Mouse (Mus musculus): ENCODE measurements at regions not wholly inside any gene's neighbourhood (a gene's known extent, or its start where the extent isn't known, plus 50 kb on each side); places are given as distances from the start of the nearest gene placed in this dataset.
A peak's percentile ranks its signal among the peaks of the same experiment; 100 is the strongest.

GRCm38 (mm10) chr6:8831204-8831603 lies 52.9 kb upstream of the Ica1 start:
- H3K4me3 ChIP-seq (ENCODE audit: low read depth, low read length): no peak overlapping the region
- 34% methylated on average over 2 of the region's 2 CpGs for WGBS

GRCm38 (mm10) chr6:8832924-8833323 lies 54.6 kb upstream of the Ica1 start:
- no peak overlapping the region for H3K27ac ChIP-seq (ENCODE audit: low read depth, low read length)
- H3K4me3 ChIP-seq (ENCODE audit: low read depth, low read length): no peak overlapping the region
- H3K27me3 ChIP-seq (replicated peaks; ENCODE audit: control insufficient read depth, insufficient read depth, low read length): no peaks in the 10 kb centered on the region
- no peak for TF ChIP-seq CTCF (IDR thresholded peaks at IDR 0.05; ENCODE audit: low read depth)
- no peak overlapping the region for H3K4me2 ChIP-seq (replicated peaks; ENCODE audit: low read depth)
- H3K9ac ChIP-seq (ENCODE audit: low read depth, low read length): no peak overlapping the region
- no peaks in the 10 kb centered on the region for H3K36me3 ChIP-seq (ENCODE audit: control insufficient read depth, insufficient read depth)
- H3K4me1 ChIP-seq (replicated peaks; ENCODE audit: control insufficient read depth, insufficient read depth, low read length): no peaks in the 10 kb centered on the region
- 74% methylated on average over 1 of the region's 1 CpGs for WGBS
- ATAC-seq: no peak
- H3K9me3 ChIP-seq (ENCODE audit: control insufficient read depth): 0 out of 2 replicates have a peak, but pooled peaks cover 5% of the 10 kb centered on the region

More at GRCm38 (mm10) chr6:8831204-8831603, 52.9 kb upstream of the Ica1 start:
- Histone ChIP-seq H3K36me3 (ENCODE audit: control insufficient read depth, insufficient read depth) (no peaks in the 10 kb centered on the region), H3K9me3 (ENCODE audit: control insufficient read depth) (0 out of 2 replicates have a peak, but pooled peaks cover 5% of the 10 kb centered on the region), H3K9ac (ENCODE audit: low read depth, low read length) (no peak overlapping the region), H3K4me2 (replicated peaks; ENCODE audit: low read depth) (no peak overlapping the region), H3K4me1 (replicated peaks; ENCODE audit: control insufficient read depth, insufficient read depth, low read length) (no peaks in the 10 kb centered on the region), H3K27me3 (replicated peaks; ENCODE audit: control insufficient read depth, insufficient read depth, low read length) (no peaks in the 10 kb centered on the region), H3K27ac (ENCODE audit: low read depth, low read length) (no peak overlapping the region)
- TF ChIP-seq CTCF (IDR thresholded peaks at IDR 0.05; ENCODE audit: low read depth): peak; percentile 67
- no peak for ATAC-seq

GRCm38 (mm10) chr6:8853657-8854056 lies 75.4 kb upstream of the Ica1 start:
- ATAC-seq: no peak
- Histone ChIP-seq H3K27me3 (replicated peaks; ENCODE audit: control insufficient read depth, insufficient read depth, low read length) (no peaks in the 10 kb centered on the region), H3K4me3 (ENCODE audit: low read depth, low read length) (no peak overlapping the region), H3K9me3 (ENCODE audit: control insufficient read depth) (no peaks in the 10 kb centered on the region), H3K9ac (ENCODE audit: low read depth, low read length) (no peak overlapping the region), H3K27ac (ENCODE audit: low read depth, low read length) (no peak overlapping the region), H3K4me2 (replicated peaks; ENCODE audit: low read depth) (no peak overlapping the region), H3K36me3 (ENCODE audit: control insufficient read depth, insufficient read depth) (no peaks in the 10 kb centered on the region), H3K4me1 (replicated peaks; ENCODE audit: control insufficient read depth, insufficient read depth, low read length) (no peaks in the 10 kb centered on the region)
- no peak for TF ChIP-seq CTCF (IDR thresholded peaks at IDR 0.05; ENCODE audit: low read depth)
- 87% methylated on average over 5 of the region's 5 CpGs for WGBS

GRCm38 (mm10) chr6:8860581-8860980 lies 82.3 kb upstream of the Ica1 start:
- H3K27ac ChIP-seq (ENCODE audit: low read depth, low read length): no peak overlapping the region
- WGBS: 60% methylated on average over 2 of the region's 2 CpGs
- H3K4me1 ChIP-seq (replicated peaks; ENCODE audit: control insufficient read depth, insufficient read depth, low read length): no peaks in the 10 kb centered on the region
- no peaks in the 10 kb centered on the region for H3K36me3 ChIP-seq (ENCODE audit: control insufficient read depth, insufficient read depth)
- H3K4me3 ChIP-seq (ENCODE audit: low read depth, low read length): no peak overlapping the region
- no peak overlapping the region for H3K9ac ChIP-seq (ENCODE audit: low read depth, low read length)
- H3K9me3 ChIP-seq (ENCODE audit: control insufficient read depth): no peaks in the 10 kb centered on the region
- no peaks in the 10 kb centered on the region for H3K27me3 ChIP-seq (replicated peaks; ENCODE audit: control insufficient read depth, insufficient read depth, low read length)
- ATAC-seq: no peak
- no peak overlapping the region for H3K4me2 ChIP-seq (replicated peaks; ENCODE audit: low read depth)
- no peak for TF ChIP-seq CTCF (IDR thresholded peaks at IDR 0.05; ENCODE audit: low read depth)

- Histone ChIP-seq H3K9ac (ENCODE audit: low read depth, low read length) (no peak overlapping the region), H3K9me3 (ENCODE audit: control insufficient read depth) (no peaks in the 10 kb centered on the region), H3K36me3 (ENCODE audit: control insufficient read depth, insufficient read depth) (no peaks in the 10 kb centered on the region), H3K27ac (ENCODE audit: low read depth, low read length) (no peak overlapping the region), H3K4me3 (ENCODE audit: low read depth, low read length) (no peak overlapping the region), H3K4me1 (replicated peaks; ENCODE audit: control insufficient read depth, insufficient read depth, low read length) (no peaks in the 10 kb centered on the region), H3K27me3 (replicated peaks; ENCODE audit: control insufficient read depth, insufficient read depth, low read length) (no peaks in the 10 kb centered on the region), H3K4me2 (replicated peaks; ENCODE audit: low read depth) (no peak overlapping the region)
- ATAC-seq: no peak
- WGBS: 37% methylated on average over 8 of the region's 8 CpGs
- no peak for TF ChIP-seq CTCF (IDR thresholded peaks at IDR 0.05; ENCODE audit: low read depth)
Observed at GRCm38 (mm10) chr6:8863843-8864620, 84.2 kb upstream of the Nxph1 start.

GRCm38 (mm10) chr6:8877373-8878070 lies 70.7 kb upstream of the Nxph1 start:
- no peak overlapping the region for H3K9ac ChIP-seq (ENCODE audit: low read depth, low read length)
- H3K4me3 ChIP-seq (ENCODE audit: low read depth, low read length): no peak overlapping the region
- H3K4me2 ChIP-seq (replicated peaks; ENCODE audit: low read depth): no peak overlapping the region

More at GRCm38 (mm10) chr6:8877373-8878070, 70.7 kb upstream of the Nxph1 start:
- no peak for TF ChIP-seq CTCF (IDR thresholded peaks at IDR 0.05; ENCODE audit: low read depth)
- Histone ChIP-seq H3K9me3 (ENCODE audit: control insufficient read depth) (no peaks in the 10 kb centered on the region), H3K27me3 (replicated peaks; ENCODE audit: control insufficient read depth, insufficient read depth, low read length) (no peaks in the 10 kb centered on the region), H3K36me3 (ENCODE audit: control insufficient read depth, insufficient read depth) (no peaks in the 10 kb centered on the region), H3K27ac (ENCODE audit: low read depth, low read length) (no peak overlapping the region), H3K4me1 (replicated peaks; ENCODE audit: control insufficient read depth, insufficient read depth, low read length) (no peaks in the 10 kb centered on the region)
- 27% methylated on average over 11 of the region's 11 CpGs for WGBS
- ATAC-seq: no peak
